Mouse (Mus musculus) ES-Bruce4 (cell line): ENCODE measurements at regions not wholly inside any gene's neighbourhood (a gene's known extent, or its start where the extent isn't known, plus 50 kb on each side); places are given as distances from the start of the nearest gene placed in this dataset.

ENCODE experiments used
- H3K27ac ChIP-seq: 2 replicates; pipeline ENCODE4 v1.5.1; 2012; ENCODE audit warnings: low read length, inconsistent platforms; ENCODE audit not compliant: insufficient read depth
- H3K27me3 ChIP-seq: 2 replicates; pipeline ENCODE4 v1.6.1; 2012; ENCODE audit warnings: mild to moderate bottlenecking, low read length, inconsistent platforms; ENCODE audit not compliant: control insufficient read depth, poor library complexity, insufficient read depth, severe bottlenecking
- H3K36me3 ChIP-seq: 2 replicates; pipeline ENCODE4 v1.6.1; 2012; ENCODE audit warnings: inconsistent platforms, mild to moderate bottlenecking, low read length, moderate library complexity; ENCODE audit not compliant: control insufficient read depth, poor library complexity, insufficient read depth, severe bottlenecking
- H3K4me1 ChIP-seq: one replicate; pipeline ENCODE4 v1.8.1; 2011; ENCODE audit warnings: low read length; ENCODE audit not compliant: control insufficient read depth, insufficient read depth
- H3K4me3 ChIP-seq: 2 replicates; pipeline ENCODE4 v1.5.1; 2011; ENCODE audit warnings: low read depth, mild to moderate bottlenecking, low read length
- H3K9ac ChIP-seq: 2 replicates; pipeline ENCODE4 v1.6.1; 2012; ENCODE audit warnings: low read depth, mild to moderate bottlenecking, inconsistent platforms; ENCODE audit not compliant: poor library complexity, severe bottlenecking
- H3K9me3 ChIP-seq: replicated peaks from 2 replicates; pipeline ENCODE4 v1.6.1; 2012; ENCODE audit warnings: mild to moderate bottlenecking, low read length, inconsistent platforms; ENCODE audit not compliant: control insufficient read depth, poor library complexity, insufficient read depth, severe bottlenecking
- CTCF ChIP-seq: IDR thresholded peaks from one replicate; pipeline ENCODE4 v1.8.1; 2011; ENCODE audit warnings: low read depth, low read length
- EP300 ChIP-seq: IDR thresholded peaks from 2 replicates; pipeline ENCODE4 v1.6.1; 2011; ENCODE audit warnings: low read depth, low read length; ENCODE audit not compliant: insufficient read depth
- POLR2A ChIP-seq: IDR thresholded peaks from one replicate; pipeline ENCODE4 v1.8.1; 2011; ENCODE audit warnings: low read length; ENCODE audit not compliant: insufficient read depth

- Histone ChIP-seq H3K27me3 (no peaks in the 10 kb centered on the region), H3K9ac (no peak overlapping the region), H3K4me3 (no peak overlapping the region), H3K4me1 (no peaks in the 10 kb centered on the region), H3K36me3 (no peaks in the 10 kb centered on the region), H3K9me3 (peaks cover 3% of the 10 kb centered on the region; the same call in 1 of the 2 replicates), H3K27ac (no peak overlapping the region)
- TF ChIP-seq EP300 (no peak), POLR2A (no peak), CTCF (no peak)
Measured at GRCm38 (mm10) chr16:7790260-7790659, 634.7 kb downstream of the Tmem114 start.

GRCm38 (mm10) chr16:7788209-7788608 is 636.7 kb downstream of the Tmem114 start:
- no peak for TF ChIP-seq POLR2A
- no peak for TF ChIP-seq CTCF
- no peak for TF ChIP-seq EP300
- H3K36me3 ChIP-seq: no peaks in the 10 kb centered on the region
- no peaks in the 10 kb centered on the region for H3K4me1 ChIP-seq
- peaks cover 3% of the 10 kb centered on the region; the same call in 1 of the 2 replicates for H3K9me3 ChIP-seq
- no peak overlapping the region for H3K27ac ChIP-seq
- H3K9ac ChIP-seq: no peak overlapping the region
- H3K27me3 ChIP-seq: no peaks in the 10 kb centered on the region
- H3K4me3 ChIP-seq: no peak overlapping the region

DNA sequence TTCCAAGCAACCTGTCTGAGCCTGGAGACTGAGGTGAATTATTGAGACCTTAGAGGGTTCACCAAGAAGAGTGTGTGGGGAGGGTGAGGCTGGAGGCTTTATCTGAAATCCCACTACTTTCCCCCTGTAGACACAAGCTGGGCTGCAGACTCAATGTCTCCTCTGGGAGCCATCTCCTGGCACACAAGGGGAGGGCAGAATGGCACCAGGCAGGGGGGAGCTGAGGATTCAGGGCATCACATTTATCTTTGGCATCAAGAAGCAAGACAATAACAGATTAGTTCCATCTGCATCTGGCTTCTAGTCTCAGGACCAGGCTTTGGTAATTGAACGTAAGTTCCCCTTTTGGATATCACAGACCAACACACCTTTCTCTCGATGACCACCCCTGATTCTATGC is 643.4 kb downstream of the Tmem114 start:
- no peak overlapping the region for H3K4me3 ChIP-seq
- no peaks in the 10 kb centered on the region for H3K36me3 ChIP-seq
- no peak for TF ChIP-seq EP300
- no peak for TF ChIP-seq CTCF
- no peak for TF ChIP-seq POLR2A
- no peak overlapping the region for H3K9ac ChIP-seq
- no peaks in the 10 kb centered on the region for H3K27me3 ChIP-seq
- H3K4me1 ChIP-seq: no peaks in the 10 kb centered on the region
- no peak overlapping the region for H3K27ac ChIP-seq
- H3K9me3 ChIP-seq: peaks cover 4% of the 10 kb centered on the region

GRCm38 (mm10) chr16:7775635-7776034 is 649.3 kb downstream of the Tmem114 start:
- Histone ChIP-seq H3K9ac (no peak overlapping the region), H3K4me3 (no peak overlapping the region), H3K9me3 (peaks cover 4% of the 10 kb centered on the region), H3K27me3 (no peaks in the 10 kb centered on the region), H3K4me1 (no peaks in the 10 kb centered on the region), H3K36me3 (no peaks in the 10 kb centered on the region), H3K27ac (no peak overlapping the region)
- TF ChIP-seq EP300: no peak
- TF ChIP-seq CTCF: no peak
- TF ChIP-seq POLR2A: no peak

DNA sequence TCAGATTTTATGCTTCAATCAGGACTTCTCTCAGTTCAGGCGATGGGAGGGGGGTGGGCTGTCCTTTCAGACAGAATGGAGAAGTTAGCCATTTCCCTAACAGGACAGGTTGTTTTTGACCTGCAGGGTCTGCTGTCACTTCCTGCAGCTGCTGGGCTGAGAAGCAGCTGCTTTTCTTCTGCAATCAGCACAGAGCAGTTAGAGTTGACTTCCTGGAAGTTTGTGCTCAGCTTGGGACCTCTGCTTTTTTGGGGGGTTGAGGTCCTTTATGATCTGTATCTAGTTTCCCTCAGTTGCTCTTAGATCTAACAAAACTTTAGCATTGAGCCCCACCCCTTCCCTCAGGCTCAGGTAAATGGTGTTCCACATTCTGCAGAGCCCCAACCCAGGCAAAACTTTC is 656.5 kb downstream of the Tmem114 start:
- H3K27me3 ChIP-seq: no peaks in the 10 kb centered on the region
- TF ChIP-seq EP300 (no peak), CTCF (no peak), POLR2A (no peak)
- no peak overlapping the region for H3K27ac ChIP-seq
- H3K9ac ChIP-seq: no peak overlapping the region
- H3K9me3 ChIP-seq: no peaks in the 10 kb centered on the region
- no peaks in the 10 kb centered on the region for H3K4me1 ChIP-seq
- no peaks in the 10 kb centered on the region for H3K36me3 ChIP-seq
- no peak overlapping the region for H3K4me3 ChIP-seq

GRCm38 (mm10) chr16:7767691-7768090 is 657.2 kb downstream of the Tmem114 start:
- Histone ChIP-seq H3K27ac (no peak overlapping the region), H3K9me3 (no peaks in the 10 kb centered on the region), H3K4me1 (no peaks in the 10 kb centered on the region), H3K4me3 (no peak overlapping the region), H3K27me3 (no peaks in the 10 kb centered on the region), H3K9ac (no peak overlapping the region), H3K36me3 (no peaks in the 10 kb centered on the region)
- TF ChIP-seq EP300 (no peak), CTCF (no peak), POLR2A (no peak)
